Mouse (Mus musculus) left cerebral cortex, adult 9 months (tissue): ENCODE measurements at regions not wholly inside any gene's neighbourhood (a gene's known extent, or its start where the extent isn't known, plus 50 kb on each side); places are given as distances from the start of the nearest gene placed in this dataset.

Experiments
- DNase-seq, 2 experiments: peaks; one replicate each; pipeline ENCODE4 v3.0.0; 2022; ENCODE audit warnings: low spot score in 2 of 2

- no peak for DNase-seq
Measured at GRCm38 (mm10) chr11:113089637-113090351, 307.8 kb downstream of the Sox9 start.

GRCm38 (mm10) chr11:113091901-113092568 lies 310.0 kb downstream of the Sox9 start:
- no peak for DNase-seq

- no peak for DNase-seq
Measured at GRCm38 (mm10) chr11:113093895-113094445, 311.9 kb downstream of the Sox9 start.

- DNase-seq: no peak
Measured at GRCm38 (mm10) chr11:113095625-113096024, 313.6 kb downstream of the Sox9 start.

GRCm38 (mm10) chr11:113096209-113096608 lies 314.2 kb downstream of the Sox9 start:
- DNase-seq: no peak

GRCm38 (mm10) chr11:113098360-113098759 lies 316.3 kb downstream of the Sox9 start:
- no peak for DNase-seq

GRCm38 (mm10) chr11:113100800-113101199 lies 318.8 kb downstream of the Sox9 start:
- DNase-seq: no peak

GRCm38 (mm10) chr11:113101534-113101933 lies 319.5 kb downstream of the Sox9 start:
- DNase-seq: no peak

GRCm38 (mm10) chr11:113103161-113103845 lies 321.3 kb downstream of the Sox9 start:
- peak in 1 of 2 experiments; percentile 43 for DNase-seq

GRCm38 (mm10) chr11:113105371-113105770 lies 323.3 kb downstream of the Sox9 start:
- no peak for DNase-seq

- no peak for DNase-seq
Measured at GRCm38 (mm10) chr11:113107205-113107844, 325.3 kb downstream of the Sox9 start.

- no peak for DNase-seq
Measured at GRCm38 (mm10) chr11:113107966-113108699, 326.1 kb downstream of the Sox9 start.

GRCm38 (mm10) chr11:113109096-113109495 lies 327.1 kb downstream of the Sox9 start:
- no peak for DNase-seq

GRCm38 (mm10) chr11:113113220-113113817 lies 331.3 kb downstream of the Sox9 start:
- DNase-seq: no peak

GRCm38 (mm10) chr11:113117179-113117898 lies 335.3 kb downstream of the Sox9 start:
- no peak for DNase-seq

- DNase-seq: no peak
Measured at GRCm38 (mm10) chr11:113120570-113120969, 338.5 kb downstream of the Sox9 start.

GRCm38 (mm10) chr11:113121307-113121706 lies 339.3 kb downstream of the Sox9 start:
- DNase-seq: no peak

GRCm38 (mm10) chr11:113122137-113122536 lies 340.1 kb downstream of the Sox9 start:
- DNase-seq: no peak

GRCm38 (mm10) chr11:113122964-113123363 lies 340.9 kb downstream of the Sox9 start:
- DNase-seq: no peak

- no peak for DNase-seq
Measured at GRCm38 (mm10) chr11:113125832-113126231, 343.8 kb downstream of the Sox9 start.
